Mouse (Mus musculus): ENCODE measurements around the gene AC134908.4. TPM values are rescaled to one million over a fixed set of nuclear protein-coding genes. Genes with fewer than 3 reads are reported as not detected.
"Not testable (repeated sequence)": the region's sequence is repeated elsewhere in the genome, so short reads cannot be mapped to it uniquely, and the experiment has no call there.

AC134908.4 gene
- total RNA-seq, 4 experiments from 2014 or later, result 1.5 TPM; not detected in 3

DNA sequence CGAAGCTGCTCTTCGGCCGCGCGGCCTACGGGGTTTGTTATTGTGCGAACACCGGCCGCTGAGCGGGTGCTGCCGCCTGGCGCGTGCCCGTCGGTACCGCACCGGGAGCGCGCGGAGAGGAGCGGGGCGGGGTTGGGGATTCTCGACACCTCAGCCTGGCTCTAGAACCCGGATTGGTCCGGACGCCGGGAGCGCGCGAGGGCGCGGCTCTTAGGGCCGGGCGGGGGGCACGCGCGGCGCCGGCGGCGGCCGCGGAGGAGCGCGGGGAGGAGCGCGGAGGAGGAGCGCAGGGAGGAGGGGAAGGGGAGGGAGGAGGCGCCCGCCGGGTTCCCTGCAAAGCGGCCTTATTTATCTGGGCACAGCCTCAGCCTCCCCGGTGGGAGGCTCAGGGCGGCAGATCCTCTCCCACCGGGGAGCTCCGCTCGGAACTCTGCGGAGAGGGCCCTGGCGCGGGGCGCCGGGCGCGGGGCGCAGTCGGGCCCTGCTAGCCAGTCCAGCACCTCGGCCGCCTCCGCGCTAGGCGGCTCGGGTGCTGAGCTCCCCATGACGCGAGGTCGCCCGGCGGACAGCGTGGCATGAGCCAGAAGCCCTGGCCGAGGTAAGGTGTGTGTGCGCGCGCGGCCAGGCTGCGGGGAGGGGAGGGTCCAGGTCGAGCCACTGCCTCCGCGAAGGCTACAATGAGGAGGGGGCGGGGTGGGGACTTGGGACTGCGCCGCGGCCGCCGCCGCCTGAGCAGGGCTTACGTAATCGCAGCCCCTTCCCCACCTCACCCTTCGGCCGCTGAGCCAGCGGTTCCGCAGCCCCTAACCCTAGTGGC lies 13.5 kb upstream of the AC134908.4 start, which contains the start of gene Fbxl16:
Gene Fbxl16, plus strand, starts transcription at position 297 of the 817 bp plus-strand sequence.
- peak; percentile 86 to 87 for DNase-seq (ENCODE audit: low spot score in 2 of 2)

DNA sequence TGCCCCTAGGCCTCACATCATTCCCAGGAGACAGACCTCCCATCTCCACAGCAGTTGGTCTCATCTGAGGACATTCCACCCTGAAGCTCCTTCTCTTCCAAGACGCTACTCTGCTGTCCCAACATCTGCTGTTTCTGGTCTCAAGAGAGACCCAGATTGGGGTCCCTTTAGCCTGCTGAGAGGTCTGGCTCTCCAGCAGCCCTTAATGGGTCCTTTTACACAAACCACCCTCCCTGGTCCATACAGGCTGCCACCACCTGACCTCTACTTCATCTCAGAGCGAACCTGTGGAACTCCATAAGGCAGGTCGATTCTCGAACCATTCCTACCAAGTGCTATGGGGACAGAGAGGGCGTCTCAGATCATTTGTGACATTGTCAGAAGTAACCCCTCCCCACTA lies 12.6 kb upstream of the AC134908.4 start:
- DNase-seq (ENCODE audit: low spot score in 2 of 2), result no peak

DNA sequence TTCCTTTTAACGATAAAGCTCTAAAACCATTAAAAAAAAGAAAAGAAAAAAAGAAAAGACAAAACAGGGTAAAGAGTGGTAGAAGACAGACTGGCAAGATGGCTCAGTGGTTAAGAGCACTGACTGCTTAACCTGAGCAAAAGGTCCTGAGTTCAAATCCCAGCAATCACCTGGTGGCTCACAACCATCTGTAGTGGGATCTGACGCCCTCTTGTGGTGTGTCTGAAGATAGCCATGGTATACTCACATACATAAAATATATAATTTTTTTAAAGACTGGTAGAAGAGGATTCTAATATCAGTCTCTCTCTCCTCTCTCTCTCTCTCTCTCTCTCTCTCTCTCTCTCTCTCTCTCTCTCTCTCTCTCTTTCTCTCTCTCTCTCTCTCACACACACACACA lies 12.0 kb upstream of the AC134908.4 start:
- DNase-seq (ENCODE audit: low spot score in 2 of 2), result not testable (repeated sequence)

DNA sequence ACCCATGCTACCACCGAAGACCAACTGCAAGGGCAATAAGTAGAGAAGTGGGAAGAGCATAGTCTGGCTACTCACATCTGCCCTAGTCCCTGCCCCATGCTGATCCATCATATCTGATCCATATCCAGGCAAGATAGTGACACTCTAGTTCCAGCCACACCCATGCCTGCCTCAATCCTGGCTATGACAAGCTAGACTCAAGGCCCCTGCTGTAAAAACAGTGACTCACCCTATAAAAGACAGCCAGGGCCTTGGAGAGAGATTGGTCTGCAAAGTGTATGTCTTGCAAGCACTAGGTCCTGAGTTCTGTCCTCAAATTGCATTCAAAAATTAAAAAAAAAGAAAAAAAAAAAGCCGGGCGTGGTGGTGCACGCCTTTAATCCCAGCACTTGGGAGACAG lies 11.0 kb upstream of the AC134908.4 start:
- no peak for DNase-seq (ENCODE audit: low spot score in 2 of 2)

DNA sequence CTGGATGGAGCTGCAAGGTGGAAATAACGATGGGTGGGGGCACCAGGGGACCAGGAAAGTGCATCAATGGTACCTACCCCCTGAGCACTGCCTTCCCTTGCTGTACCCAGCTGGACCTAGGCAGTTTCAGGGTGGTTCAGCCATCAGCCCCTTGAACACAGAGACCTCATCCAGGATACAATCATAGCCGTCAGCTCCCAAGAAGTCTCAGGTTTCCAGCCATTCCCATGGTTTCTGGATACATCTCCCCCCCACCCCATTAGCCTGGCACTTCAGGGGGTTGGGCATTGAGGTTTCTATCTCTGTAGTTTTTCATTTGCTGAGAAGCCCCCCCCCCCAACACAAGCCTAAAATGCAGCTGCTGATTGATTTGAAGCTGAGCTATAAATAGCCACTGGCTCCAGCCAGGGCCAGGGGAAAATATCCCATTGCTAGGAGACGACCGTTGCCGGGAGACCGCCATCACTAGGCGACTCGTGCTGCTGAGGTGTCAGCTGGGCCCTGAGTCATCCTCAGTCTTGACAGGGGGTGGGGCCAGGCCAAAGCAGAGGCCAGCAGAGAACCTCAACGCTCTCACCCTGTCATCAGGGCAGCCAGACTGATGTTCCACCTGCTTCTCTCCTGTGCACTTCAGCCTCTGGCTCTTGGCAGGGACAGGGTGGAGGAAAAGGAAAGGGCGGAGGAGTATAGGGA lies 7.5 kb upstream of the AC134908.4 start:
- DNase-seq (ENCODE audit: low spot score in 2 of 2), result peak; percentile 88 to 91

DNA sequence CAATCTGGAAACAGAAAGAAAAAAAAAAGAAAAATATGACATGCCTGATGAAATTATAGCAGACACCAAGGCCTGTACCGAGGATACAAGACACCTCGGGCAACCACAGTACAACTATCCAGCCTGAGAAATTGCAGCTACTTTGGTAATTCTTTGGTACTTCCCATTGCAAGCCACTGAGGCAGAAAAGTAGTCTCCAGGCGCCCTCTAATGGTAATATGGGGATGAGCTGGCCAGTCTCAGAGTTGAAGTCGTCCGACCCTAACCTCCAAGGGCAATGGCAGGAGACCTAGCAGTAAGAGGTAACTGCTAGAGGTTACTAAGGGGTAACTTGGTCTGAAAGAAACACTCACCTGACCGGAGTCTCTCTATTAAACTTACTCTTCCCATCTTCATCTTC lies 5.6 kb upstream of the AC134908.4 start:
- DNase-seq (ENCODE audit: low spot score in 2 of 2), result peak in 1 of 2 experiments; percentile 78

DNA sequence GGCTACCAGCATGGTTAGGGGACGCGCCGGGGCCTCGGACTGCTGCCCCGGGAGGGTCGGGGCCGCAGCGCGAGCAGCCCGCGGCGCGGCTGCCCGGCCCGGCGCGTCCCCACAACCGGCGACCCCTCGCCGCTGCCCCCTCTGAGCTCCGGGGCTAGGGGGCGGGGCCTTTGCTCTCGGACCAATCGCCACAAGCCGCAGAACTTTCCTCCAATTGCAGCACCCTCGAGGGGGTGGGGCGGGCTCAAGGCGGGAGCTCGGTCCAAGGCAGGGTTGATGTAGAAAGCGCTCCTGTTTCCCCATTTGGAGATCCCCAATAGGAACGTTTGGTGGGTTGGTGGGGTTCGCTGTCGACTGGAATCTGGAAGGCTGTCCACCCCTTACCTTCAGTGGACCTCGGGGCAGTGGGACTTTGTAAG lies 1.5 kb upstream of the AC134908.4 start, which contains the start of gene Metrn:
Gene Metrn, minus strand, starts transcription at position 186 of the 419 bp plus-strand sequence.
- DNase-seq (ENCODE audit: low spot score in 2 of 2), result peak in 1 of 2 experiments; percentile 64

DNA sequence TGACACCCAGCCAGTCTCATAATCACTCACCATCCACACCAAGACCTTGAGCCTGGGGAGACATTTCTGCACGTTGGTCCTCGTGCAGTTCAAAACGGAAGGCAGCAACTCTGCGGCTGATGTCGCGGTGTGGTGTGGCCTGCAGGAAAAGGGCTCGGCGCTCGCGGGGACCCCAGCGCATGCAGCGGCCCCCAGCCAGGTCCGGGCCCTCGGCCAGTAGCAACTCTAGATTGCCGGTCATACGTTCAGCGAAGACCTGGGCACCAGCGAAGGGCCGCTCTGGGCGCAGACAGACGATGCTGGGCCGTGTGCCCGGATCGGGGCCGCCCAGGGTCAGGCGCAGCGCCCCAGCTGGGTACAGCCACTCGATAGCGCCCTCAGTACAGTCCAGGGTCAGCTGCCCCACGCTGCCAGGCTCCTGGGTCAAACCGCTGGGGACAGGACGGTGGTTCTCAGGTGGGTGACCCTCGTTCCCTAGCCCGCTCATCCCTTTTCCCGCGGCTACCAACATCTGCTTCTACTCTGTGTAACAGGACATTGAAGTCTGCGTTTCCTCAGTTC lies 832 bp upstream of the AC134908.4 start:
- no peak for DNase-seq (ENCODE audit: low spot score in 2 of 2)

DNA sequence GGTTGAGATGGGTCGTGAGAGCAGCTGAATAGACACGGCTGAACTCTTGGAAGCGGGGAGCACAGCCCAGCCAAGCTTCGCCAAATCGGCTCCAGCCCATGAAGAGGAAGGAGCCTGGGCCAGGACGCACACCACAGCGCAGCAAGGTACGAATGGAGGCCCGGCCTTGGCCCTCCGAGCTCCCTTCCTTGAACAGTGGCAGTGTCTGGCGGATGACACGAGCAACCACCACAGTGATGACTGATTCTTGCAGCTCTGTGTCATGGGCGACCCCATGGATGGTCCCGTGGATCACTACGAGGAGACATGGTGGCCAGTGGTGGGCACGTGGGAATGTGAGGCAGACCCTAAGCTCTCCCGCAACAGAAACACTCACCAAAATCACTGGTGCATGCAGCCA lies 461 bp downstream of the AC134908.4 start:
- no peak for DNase-seq (ENCODE audit: low spot score in 2 of 2)

DNA sequence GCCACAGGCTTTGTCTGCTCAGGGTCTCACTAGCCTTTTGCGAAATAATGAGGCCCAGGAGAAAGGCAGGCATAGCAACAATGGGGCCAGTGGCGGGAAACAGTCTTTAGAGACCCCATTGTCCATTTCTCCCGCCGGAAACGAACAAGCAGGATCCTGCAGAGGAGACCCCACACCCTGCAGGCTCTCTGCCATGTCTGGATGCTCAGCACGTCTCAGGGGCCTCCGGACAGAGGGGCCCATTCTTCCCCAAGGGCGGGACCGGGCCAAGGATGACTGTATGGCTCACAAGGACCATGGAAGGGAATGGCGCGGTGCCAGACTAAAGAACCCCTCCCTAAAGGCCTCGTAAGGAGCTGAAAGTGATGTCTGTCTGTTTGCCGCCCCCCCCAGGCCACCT lies 1.3 kb downstream of the AC134908.4 start:
- DNase-seq (ENCODE audit: low spot score in 2 of 2), result no peak

DNA sequence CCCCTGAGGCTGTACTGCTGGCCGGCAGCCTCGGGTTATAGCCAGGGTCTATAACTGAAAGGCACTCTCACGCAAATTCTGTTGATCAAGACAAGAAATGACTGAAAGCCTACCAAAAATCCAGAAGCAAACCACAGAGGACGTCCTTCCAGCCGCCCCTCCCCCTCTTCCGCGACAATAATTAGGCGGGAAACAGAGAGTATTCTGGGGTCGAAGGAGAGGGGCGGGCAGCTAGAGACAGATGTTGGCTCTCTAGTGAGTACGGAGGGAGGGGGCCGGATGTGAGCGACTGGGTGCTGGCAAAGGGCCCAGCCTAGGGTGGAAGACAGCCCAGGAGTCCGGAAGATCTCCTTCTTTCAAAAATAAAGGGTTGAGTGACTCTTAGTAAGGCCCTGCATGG lies 2.8 kb downstream of the AC134908.4 start, which contains the start of gene Fam173a:
Gene Fam173a, minus strand, starts transcription at position 287 of the 400 bp plus-strand sequence.
- DNase-seq (ENCODE audit: low spot score in 2 of 2), result peak in 1 of 2 experiments; percentile 63

DNA sequence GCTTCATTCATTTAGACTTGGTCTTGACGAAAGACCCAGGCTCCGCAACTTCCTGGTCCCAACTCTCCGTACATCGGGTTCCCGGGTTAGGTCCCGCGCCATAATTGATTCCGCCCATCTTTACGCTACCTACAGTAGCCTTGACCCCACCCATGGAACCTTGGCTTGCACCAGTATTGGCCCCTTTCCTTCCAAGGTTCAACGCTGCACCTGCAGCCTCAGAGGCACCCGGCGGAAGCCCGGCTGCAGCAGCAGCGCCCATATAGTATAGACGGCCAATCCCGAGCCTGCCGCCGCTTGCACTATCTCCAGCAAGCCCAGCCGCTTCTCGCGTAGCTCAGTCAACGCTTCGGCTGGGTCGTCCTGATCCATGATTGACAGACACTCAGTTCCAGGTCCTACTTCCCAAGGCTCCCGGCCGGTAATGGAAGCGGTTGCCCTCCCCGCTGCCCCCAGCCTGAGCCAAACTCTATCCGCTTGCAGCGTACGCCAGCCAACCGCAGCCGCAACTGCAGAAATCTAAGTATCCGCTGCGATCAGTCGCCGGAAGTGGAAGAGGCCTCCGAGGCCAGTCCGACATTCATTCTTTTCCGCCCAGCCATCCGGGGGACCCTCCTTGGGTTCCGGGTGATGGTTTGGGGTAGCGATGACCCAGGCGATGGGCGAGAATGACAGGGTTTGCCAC lies 3.5 kb downstream of the AC134908.4 start:
- DNase-seq (ENCODE audit: low spot score in 2 of 2), result peak in 1 of 2 experiments; percentile 85

DNA sequence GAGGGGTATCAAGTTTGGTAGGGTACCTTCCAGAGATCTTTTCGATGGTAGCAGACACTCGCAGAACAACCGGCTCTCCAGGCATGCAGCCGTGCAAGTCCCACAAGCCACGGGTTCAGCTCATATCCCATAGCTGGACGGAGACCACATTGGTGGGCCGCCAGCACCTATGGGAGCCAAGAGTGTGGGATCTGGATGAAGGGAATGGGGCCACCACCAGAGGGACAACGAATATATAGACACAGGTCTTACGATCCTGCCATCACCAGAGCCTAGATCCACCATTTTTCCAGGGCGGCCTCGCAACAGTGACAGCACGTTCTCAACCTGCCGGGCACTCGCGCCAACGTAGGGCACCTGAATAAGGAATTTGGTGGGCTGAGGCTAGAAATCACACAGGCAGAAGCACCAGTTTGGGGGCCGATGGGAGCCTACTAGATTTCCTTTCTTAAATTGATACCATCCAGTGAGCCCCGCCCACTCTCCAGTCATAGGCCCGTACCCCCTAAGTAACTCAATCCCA lies 4.1 kb downstream of the AC134908.4 start:
- DNase-seq (ENCODE audit: low spot score in 2 of 2), result no peak

DNA sequence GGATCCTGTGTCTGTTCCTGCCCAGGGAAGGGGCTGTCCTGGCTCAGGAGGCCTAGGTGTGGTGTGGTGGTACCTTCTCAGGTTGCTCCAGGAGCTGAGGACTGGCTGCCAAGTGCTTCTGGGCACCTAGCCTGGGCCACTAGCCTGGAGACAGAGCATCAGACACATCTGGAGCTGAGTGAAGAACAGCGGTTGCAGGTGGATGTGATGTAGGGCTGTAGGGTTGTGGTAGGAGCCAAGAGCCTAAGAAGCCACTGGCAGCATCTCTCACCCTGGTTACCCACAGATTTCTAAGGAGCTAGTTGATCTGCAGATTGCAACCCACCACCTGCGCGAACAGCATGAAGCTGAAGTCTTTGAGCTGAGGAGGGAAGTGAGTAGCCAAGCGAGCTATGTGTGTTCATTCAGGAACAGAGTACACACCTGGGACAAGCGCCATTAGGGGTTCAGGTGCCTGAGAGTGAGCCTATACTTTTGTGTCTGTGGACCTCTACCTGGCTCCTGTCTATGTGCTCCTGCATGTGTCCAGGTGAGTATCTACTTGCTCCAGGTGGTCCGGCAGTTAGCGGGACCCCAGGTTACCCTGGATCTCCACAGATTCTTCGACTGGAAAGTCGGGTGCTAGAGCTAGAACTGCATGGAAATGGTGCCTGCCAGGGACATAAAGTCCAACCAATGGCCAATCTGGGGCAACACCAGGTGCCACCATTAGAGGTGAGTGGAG lies 8.5 kb downstream of the AC134908.4 start:
- DNase-seq (ENCODE audit: low spot score in 2 of 2), result no peak

DNA sequence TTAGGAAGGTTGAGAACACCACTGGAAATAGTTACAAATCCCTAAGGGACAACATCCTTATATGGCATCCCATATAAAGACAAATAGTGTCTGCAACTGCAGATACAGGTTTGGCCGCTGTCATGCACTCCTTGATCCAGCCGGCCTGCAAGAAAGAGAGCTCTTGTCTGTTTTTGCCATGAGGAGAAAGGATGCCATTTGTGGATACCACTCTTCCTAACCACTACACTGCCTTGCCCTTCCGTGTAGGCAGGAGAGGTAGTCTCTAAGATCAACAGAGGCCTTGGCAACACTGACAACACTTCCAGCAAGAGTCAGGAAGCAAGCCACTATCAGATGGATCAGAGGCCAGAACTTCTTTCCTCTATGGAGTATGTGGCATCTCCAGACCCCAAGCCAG lies 9.2 kb downstream of the AC134908.4 start, which contains the start of gene Ccdc78:
Gene Ccdc78, plus strand, starts transcription at position 301 of the 400 bp plus-strand sequence.
- DNase-seq (ENCODE audit: low spot score in 2 of 2), result no peak

DNA sequence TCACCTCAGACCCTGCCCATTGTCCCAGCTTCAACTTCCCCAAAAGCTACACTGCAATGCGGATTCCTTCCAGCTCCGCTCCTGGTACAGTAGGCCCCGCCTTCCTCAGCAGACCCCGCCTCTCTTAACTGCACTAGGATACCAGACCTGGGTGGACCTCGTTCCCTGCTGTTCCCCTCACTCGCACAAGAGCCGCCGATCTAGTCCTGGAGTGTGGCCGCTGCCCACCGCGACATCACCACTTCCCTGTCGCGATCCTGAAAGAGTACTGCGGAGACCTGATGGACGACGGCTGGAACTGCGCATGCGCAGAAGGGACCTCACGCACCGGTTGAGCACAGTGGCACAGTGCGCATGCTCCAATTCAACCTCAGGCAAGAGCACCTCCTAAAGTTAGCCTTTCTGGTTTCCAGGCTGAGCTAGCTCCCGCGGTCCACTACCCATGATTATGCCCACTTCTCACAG lies 10.1 kb downstream of the AC134908.4 start, which contains the start of gene Haghl:
Gene Haghl, minus strand, starts transcription at position 393 of the 465 bp plus-strand sequence.
- DNase-seq (ENCODE audit: low spot score in 2 of 2), result peak; percentile 94 to 98

DNA sequence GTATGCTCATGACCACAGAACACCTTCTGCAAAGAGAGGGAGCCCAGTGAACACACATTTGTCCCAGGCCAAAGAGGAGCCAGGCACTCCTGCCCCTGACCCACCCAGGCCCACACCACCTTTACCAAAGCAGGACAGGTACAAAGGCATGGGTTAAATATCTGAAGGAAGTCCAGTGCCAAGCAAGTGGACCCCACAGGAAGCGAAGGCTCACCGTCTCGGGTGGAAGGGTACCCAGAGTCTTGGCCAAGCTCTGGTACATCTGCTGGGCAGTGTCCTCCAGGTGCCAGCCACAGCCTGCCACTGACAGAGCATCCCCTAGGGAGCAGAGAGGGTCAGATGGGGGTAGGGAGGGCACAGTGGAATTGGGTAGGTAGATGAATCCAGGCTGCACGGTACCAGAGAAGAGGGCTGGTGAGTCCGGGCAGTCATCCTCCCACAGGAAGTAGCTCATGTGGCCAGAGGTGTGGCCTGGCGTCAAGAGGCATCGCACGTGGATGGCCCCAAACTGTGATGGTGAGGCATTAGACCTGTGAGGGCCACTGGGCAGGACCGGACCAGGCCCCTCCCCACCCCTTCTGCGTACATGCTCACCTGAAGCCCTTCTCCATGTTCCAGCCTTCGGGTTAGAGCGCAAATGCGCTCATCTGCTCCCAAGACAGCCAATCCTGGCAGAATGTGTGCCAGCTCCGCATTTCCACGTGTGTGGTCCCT lies 11.4 kb downstream of the AC134908.4 start:
- DNase-seq (ENCODE audit: low spot score in 2 of 2), result no peak

DNA sequence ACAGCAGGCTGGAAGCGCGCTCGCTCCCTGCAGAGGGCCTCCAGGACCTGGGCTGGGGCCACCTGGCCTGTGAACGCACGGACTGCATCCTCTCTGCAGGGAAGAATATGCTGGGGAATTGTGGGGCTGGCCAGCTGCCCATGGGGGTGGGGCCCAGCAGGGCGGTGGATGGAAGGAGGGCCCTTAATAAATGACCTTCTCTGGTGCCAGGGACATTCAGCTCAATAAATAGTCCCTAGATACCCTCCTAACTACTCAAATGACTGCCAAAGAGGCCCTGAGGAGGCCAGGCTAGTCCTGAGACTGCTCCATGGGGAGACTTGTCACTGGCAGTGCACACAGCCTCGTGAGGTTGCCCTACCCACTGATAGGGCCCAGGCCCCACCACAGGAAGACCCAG lies 12.4 kb downstream of the AC134908.4 start:
- no peak for DNase-seq (ENCODE audit: low spot score in 2 of 2)

DNA sequence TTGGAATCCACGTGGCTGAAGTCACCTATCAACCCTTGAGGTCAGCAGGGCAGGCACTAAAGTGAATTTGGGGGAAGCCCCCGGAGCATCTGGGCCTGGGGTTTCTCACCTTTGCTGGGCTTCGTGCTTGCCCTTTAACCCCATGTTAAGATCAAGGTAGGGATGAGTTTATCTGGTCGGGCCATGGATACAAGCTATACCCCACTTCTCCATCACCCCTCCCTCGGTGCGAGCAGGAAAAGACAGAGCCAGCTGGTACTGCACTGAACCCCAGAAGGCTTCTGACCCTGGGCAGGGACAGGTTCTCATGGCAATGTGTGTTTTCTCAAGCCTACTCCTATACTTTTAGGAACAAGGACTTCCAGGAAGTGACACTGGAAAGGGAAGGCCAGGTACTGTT lies 14.1 kb downstream of the AC134908.4 start:
- DNase-seq (ENCODE audit: low spot score in 2 of 2), result no peak
